Mouse (Mus musculus) heart, embryonic 15.5 days (tissue): ENCODE results near the gene Oaf. TPM values are rescaled to one million over a fixed set of nuclear protein-coding genes. Genes with fewer than 3 reads are reported as not detected.
A peak's percentile ranks its signal among the peaks of the same experiment; 100 is the strongest.

Experiments
- ATAC-seq: fragments of 200-750 bp; cut with Nextera tagmentation; replicated peaks from 2 replicates; pipeline ENCODE4 v1.8.0; 2017; ENCODE audit warnings: low read depth, moderate TSS enrichment; ENCODE audit not compliant: insufficient number of reproducible peaks, insufficient read depth, low FRiP score
- H3K27ac ChIP-seq: fragments of 300-500 bp; sonication (generic); 2 replicates; pipeline ENCODE4 v1.5.1; 2015; ENCODE audit warnings: mild to moderate bottlenecking, inconsistent platforms
- H3K27me3 ChIP-seq: fragments of 300-500 bp; sonication (generic); 2 replicates; pipeline ENCODE4 v1.6.1; 2015; ENCODE audit warnings: inconsistent platforms
- H3K36me3 ChIP-seq: fragments of 300-500 bp; sonication (generic); 2 replicates; pipeline ENCODE4 v1.6.1; 2015; ENCODE audit warnings: mild to moderate bottlenecking, inconsistent platforms
- H3K4me1 ChIP-seq: fragments of 300-500 bp; sonication (generic); replicated peaks from 2 replicates; pipeline ENCODE4 v1.6.1; 2015; ENCODE audit warnings: inconsistent platforms
- H3K4me2 ChIP-seq: fragments of 300-500 bp; sonication (generic); 2 replicates; pipeline ENCODE4 v1.6.1; 2015; ENCODE audit warnings: inconsistent platforms, mild to moderate bottlenecking, moderate library complexity
- H3K4me3 ChIP-seq: fragments of 300-500 bp; sonication (generic); 2 replicates; pipeline ENCODE4 v1.5.1; 2015; ENCODE audit warnings: mild to moderate bottlenecking, inconsistent platforms
- H3K9ac ChIP-seq: fragments of 300-500 bp; sonication (generic); 2 replicates; pipeline ENCODE4 v1.6.1; 2015; ENCODE audit warnings: mild to moderate bottlenecking, inconsistent platforms
- H3K9me3 ChIP-seq: fragments of 300-500 bp; sonication (generic); replicated peaks from 2 replicates; pipeline ENCODE4 v1.6.1; 2016; ENCODE audit warnings: inconsistent platforms
- whole genome bisulfite sequencing: fragments of 180-500 bp; shearing (Covaris S2); methylation state at CpG from one replicate; pipeline ENCODE4 v1.1.7; 2015; ENCODE audit warnings: mixed read lengths; 5-methylcytosine and 5-hydroxymethylcytosine counted together
- polyA plus RNA-seq: library from polyadenylated mRNA; unstranded; fragments of >200 nt; fragmentation: Nextera tagmentation; extraction: Ambion mirVana; gene quantifications from 2 replicates; pipeline ENCODE4 v1.2.1, GENCODE M21; 2015

The Oaf gene
- polyA plus RNA-seq, 1 experiment from 2014 or later, result 22.8 TPM

DNA sequence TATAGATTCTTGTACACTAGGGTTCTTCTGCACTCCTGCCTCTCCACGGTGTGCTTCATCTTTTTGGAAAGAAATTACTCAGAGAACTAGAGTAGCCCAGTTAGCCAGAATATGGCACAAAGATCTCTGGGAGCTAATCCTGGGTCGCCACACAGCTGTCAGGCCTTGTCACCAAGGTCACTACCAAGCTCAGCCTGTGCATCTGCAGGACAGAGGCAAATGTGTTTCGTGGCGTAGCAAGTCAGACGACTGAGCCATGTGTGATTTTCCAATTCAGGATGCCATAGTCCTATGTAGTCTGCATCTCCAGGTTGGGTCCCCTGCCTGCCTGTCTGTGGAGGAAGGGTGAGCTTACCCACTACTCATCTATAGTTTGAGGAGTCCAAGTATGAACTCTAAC lies 6.7 kb downstream of the Oaf start:
- no peak for ATAC-seq
- no peaks in the 10 kb centered on the region for H3K27me3 ChIP-seq
- peaks cover 70% of the 10 kb centered on the region for H3K4me1 ChIP-seq
- no peak overlapping the region for H3K4me2 ChIP-seq
- no peak overlapping the region for H3K9ac ChIP-seq
- no peaks in the 10 kb centered on the region for H3K36me3 ChIP-seq
- no peak overlapping the region for H3K4me3 ChIP-seq
- H3K27ac ChIP-seq, result no peak overlapping the region
- no peaks in the 10 kb centered on the region for H3K9me3 ChIP-seq
- 64% methylated on average over 5 of the region's 5 CpGs for WGBS

DNA sequence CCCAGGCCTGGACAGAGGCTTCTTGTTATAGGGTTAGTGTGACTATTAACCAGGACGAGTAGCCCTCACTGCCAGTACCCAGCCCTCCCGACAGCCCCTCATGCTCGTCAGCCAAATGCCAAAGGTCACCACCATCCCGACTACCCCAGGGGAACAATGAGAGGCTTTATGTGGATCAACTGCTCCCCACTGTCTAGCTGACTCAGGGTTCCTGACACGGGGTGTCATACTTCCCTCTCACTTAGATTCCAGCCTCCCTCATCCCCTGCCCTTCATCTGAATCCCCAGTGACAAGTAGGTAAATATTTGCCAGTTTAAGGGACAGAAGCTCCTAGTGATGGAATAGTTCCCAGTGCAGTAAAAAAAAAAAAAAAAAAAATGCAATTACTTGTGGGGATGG lies 7.4 kb downstream of the Oaf start:
- Histone ChIP-seq H3K4me2 (no peak overlapping the region), H3K27ac (peak overlapping the region; percentile 68), H3K4me3 (no peak overlapping the region), H3K9me3 (no peaks in the 10 kb centered on the region), H3K4me1 (peaks cover 63% of the 10 kb centered on the region), H3K9ac (no peak overlapping the region), H3K36me3 (no peaks in the 10 kb centered on the region), H3K27me3 (no peaks in the 10 kb centered on the region)
- 25% methylated on average over 5 of the region's 5 CpGs for WGBS
- ATAC-seq, result no peak

DNA sequence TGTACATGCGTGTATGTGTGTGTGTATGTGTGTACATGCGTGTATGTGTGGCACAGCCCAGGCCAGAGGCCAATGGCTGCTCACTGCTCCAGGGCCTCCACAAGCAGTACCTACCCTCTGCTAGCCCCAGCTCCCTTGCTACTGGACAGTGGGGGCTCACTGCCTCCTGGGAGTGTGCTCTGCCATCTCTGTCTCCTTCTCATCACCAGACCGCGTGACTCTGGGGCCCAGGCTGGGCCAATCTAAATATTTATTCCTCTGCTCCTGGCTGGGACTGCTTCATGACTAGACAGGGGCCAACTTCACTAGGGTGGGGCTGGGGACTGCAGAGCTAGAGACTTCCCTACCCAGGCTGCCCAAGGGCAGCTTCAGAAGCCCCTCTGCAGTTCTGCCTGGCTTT lies 7.9 kb downstream of the Oaf start:
- H3K9me3 ChIP-seq, result no peaks in the 10 kb centered on the region
- no peak overlapping the region for H3K9ac ChIP-seq
- peak overlapping the region; percentile 68 for H3K27ac ChIP-seq
- no peak overlapping the region for H3K4me3 ChIP-seq
- WGBS, result 42% methylated on average over 4 of the region's 4 CpGs
- H3K4me2 ChIP-seq, result no peak overlapping the region; the same call in 1 of the 2 replicates
- no peaks in the 10 kb centered on the region for H3K27me3 ChIP-seq
- peaks cover 59% of the 10 kb centered on the region for H3K4me1 ChIP-seq
- peak; percentile 56 for ATAC-seq
- H3K36me3 ChIP-seq, result no peaks in the 10 kb centered on the region

DNA sequence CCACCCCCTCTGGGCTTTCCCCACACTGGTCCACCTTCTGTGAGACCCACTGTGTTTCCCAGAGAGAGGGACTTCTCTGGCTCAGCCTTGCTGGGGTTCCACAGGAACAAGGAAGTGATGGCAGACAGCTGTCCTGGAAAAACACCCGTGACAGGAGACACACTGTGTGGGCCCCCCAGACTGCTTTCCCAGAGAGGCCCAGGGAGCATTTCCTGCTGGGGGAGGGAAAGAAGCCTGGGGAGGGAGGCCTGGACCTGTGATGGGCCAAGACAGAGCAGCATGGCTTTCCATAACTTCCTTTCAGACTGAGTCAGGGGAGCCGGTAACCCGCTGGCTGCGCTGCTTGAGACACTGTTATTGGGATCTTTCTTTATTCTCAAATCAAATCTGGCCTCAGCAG lies 8.8 kb downstream of the Oaf start:
- Histone ChIP-seq H3K9ac (no peak overlapping the region), H3K4me3 (no peak overlapping the region), H3K9me3 (no peaks in the 10 kb centered on the region), H3K27ac (peak overlapping the region; percentile 68), H3K4me1 (peaks cover 63% of the 10 kb centered on the region), H3K27me3 (no peaks in the 10 kb centered on the region), H3K36me3 (no peaks in the 10 kb centered on the region), H3K4me2 (no peak overlapping the region)
- WGBS, result 51% methylated on average over 4 of the region's 4 CpGs
- 0 out of 2 replicates have a peak, but pooled peaks have one; percentile 50 for ATAC-seq

DNA sequence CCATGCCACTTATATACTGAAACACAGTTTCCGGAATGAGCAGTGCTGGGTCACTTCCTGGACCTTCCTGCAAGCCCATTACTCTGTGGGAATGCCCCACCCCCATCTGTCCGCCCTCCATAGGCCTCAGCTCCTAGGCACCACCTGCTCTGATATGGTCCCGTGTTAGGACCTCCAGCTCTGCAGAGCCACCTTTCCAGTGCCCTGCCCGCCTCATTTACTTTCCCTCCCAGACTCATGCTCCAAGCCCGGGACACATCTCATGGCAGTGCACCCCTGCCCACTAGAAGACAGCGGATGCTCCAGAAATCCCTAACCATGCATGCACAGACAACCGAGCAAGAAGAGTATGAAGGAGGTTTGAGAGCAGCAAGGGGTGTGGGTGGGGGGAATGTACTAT lies 9.7 kb downstream of the Oaf start:
- peaks cover 65% of the 10 kb centered on the region for H3K4me1 ChIP-seq
- no peak overlapping the region for H3K27ac ChIP-seq
- ATAC-seq, result no peak
- H3K4me3 ChIP-seq, result no peak overlapping the region
- H3K9ac ChIP-seq, result no peak overlapping the region
- no peaks in the 10 kb centered on the region for H3K27me3 ChIP-seq
- WGBS, result 86% methylated on average over 7 of the region's 7 CpGs
- no peaks in the 10 kb centered on the region for H3K36me3 ChIP-seq
- no peaks in the 10 kb centered on the region for H3K9me3 ChIP-seq
- H3K4me2 ChIP-seq, result no peak overlapping the region

DNA sequence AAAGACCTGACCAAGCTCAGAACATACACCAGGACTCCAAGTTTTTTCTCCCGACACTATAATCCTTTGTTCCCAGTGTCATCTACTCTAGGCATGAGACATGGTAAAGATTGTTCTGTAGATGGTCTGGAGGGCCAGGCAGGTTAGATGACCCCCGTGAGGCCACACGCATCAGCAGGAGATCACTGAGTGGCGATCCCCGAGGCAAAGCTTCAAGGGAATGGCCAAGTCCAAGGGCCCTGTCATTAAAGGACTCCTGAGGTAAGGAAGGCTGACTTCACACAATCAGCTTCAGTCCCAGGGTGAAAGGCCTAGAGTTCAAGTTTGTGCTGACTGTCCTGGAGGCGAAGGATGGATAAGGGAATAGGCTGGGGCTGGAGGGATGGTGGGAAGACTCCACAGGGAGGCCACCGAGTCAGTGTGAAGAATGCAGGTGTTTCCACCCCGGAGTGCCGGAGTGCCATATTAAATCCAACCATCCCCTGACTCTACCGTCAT lies 10.3 kb downstream of the Oaf start:
- no peaks in the 10 kb centered on the region for H3K27me3 ChIP-seq
- no peak for ATAC-seq
- WGBS, result 87% methylated on average over 10 of the region's 10 CpGs
- no peak overlapping the region for H3K4me3 ChIP-seq
- H3K27ac ChIP-seq, result no peak overlapping the region
- no peak overlapping the region for H3K9ac ChIP-seq
- peaks cover 63% of the 10 kb centered on the region for H3K4me1 ChIP-seq
- H3K36me3 ChIP-seq, result no peaks in the 10 kb centered on the region
- no peak overlapping the region for H3K4me2 ChIP-seq
- no peaks in the 10 kb centered on the region for H3K9me3 ChIP-seq

DNA sequence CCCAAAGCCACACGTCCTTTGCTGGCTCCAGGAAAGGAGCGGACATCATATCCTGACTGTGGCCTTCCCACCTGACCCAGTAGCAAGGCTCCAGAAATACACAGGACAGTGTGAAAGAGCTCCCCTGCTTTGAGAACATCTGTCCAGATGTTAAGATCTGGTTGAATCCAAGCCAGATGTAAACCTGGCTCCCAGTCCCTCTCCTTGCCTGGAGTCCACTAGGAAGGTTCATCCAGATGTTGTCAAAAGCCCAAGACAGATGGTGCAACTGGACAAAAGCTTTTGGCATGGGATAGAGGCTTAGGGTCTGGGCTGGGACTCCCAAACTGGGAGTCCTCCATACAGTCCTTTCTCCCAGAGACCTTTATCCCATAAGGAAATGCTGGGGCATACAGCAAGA lies 11.0 kb downstream of the Oaf start:
- ATAC-seq, result no peak
- no peaks in the 10 kb centered on the region for H3K36me3 ChIP-seq
- no peaks in the 10 kb centered on the region for H3K27me3 ChIP-seq
- H3K4me3 ChIP-seq, result no peak overlapping the region
- H3K4me2 ChIP-seq, result no peak overlapping the region
- 85% methylated on average over 2 of the region's 2 CpGs for WGBS
- H3K4me1 ChIP-seq, result peaks cover 56% of the 10 kb centered on the region
- no peak overlapping the region for H3K9ac ChIP-seq
- H3K27ac ChIP-seq, result no peak overlapping the region
- no peaks in the 10 kb centered on the region for H3K9me3 ChIP-seq

DNA sequence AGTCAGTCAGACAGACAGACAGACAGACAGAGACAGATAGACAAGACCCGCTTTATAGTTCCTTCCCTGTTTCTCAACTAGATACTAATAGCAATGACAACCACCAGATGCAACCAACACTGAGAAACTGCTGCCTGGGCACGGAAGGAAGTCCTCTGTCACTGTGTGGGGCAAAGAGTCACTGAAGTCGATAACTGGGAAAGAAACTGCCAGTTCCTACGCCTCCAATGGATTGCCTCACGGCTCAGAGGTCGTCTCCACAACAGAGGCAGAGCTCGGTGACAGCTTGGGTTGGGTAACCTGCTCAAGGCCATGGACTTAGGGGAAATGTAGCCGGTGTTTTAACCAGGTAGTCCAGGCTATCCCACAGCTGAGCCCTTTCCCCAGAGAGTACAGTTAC lies 12.1 kb downstream of the Oaf start:
- H3K27me3 ChIP-seq, result no peaks in the 10 kb centered on the region
- no peak overlapping the region for H3K27ac ChIP-seq
- no peaks in the 10 kb centered on the region for H3K9me3 ChIP-seq
- no peak for ATAC-seq
- H3K4me2 ChIP-seq, result no peak overlapping the region
- peaks cover 46% of the 10 kb centered on the region for H3K4me1 ChIP-seq
- no peak overlapping the region for H3K4me3 ChIP-seq
- H3K36me3 ChIP-seq, result no peaks in the 10 kb centered on the region
- WGBS, result 77% methylated on average over 8 of the region's 8 CpGs
- H3K9ac ChIP-seq, result no peak overlapping the region

DNA sequence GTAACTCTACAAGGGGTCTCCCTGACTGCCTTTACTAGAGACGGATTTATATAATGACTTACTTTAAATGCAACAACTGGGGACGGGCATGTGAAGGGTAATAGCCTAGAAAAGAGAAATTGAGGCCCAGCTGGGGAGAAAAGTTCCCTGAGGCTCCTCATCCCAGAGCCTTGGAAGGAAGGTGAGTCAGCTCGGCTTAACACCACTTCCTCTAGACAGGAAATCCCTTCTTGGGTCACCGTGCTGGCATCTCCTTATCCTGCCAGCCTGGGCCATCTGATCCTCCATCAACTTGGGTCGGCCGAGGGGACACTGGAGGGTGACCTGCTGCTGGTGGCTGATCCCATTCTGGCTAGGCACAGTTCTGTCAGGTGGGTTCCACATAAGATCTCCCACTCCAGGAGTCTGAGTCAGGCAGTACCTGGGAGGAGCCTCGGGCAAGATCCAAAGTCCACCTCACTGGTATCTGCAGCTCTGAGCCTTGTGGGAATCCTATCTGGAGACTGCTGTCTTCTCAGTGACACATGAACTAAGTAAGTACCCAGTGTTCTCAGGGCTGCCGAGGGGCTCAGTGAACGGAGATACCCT lies 13.0 kb downstream of the Oaf start:
- Histone ChIP-seq H3K4me2 (no peak overlapping the region), H3K4me1 (peaks cover 36% of the 10 kb centered on the region), H3K4me3 (no peak overlapping the region), H3K9ac (no peak overlapping the region), H3K27ac (no peak overlapping the region), H3K36me3 (no peaks in the 10 kb centered on the region), H3K27me3 (no peaks in the 10 kb centered on the region), H3K9me3 (no peaks in the 10 kb centered on the region)
- 66% methylated on average over 9 of the region's 9 CpGs for WGBS
- ATAC-seq, result no peak

DNA sequence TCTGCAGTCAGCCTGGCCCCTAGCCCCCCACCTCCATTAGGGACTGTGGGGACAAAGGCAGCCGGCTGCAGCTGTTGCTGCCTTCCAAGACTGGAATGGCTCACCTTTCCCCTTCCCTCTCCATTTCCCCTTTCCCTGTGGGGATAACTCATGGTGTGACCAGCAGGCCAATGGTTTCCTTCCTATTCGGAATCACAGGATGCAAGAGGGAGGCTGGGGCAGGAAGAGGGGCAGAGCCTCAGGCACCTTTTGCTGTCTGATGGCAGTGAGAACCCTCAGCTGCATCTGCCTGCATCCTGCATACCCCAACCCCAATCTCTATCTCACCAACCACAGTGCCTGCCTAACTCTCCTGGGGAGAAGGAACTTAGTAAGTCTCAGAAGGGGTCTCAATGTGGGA lies 14.2 kb downstream of the Oaf start:
- no peak overlapping the region for H3K4me2 ChIP-seq
- H3K27me3 ChIP-seq, result no peaks in the 10 kb centered on the region
- 44% methylated on average over 2 of the region's 2 CpGs for WGBS
- H3K9me3 ChIP-seq, result no peaks in the 10 kb centered on the region
- H3K9ac ChIP-seq, result no peak overlapping the region
- H3K27ac ChIP-seq, result peak overlapping the region; percentile 57
- no peak overlapping the region for H3K4me3 ChIP-seq
- peaks cover 24% of the 10 kb centered on the region for H3K4me1 ChIP-seq
- 0 out of 2 replicates have a peak, but pooled peaks have one; percentile 20 for ATAC-seq
- H3K36me3 ChIP-seq, result peaks cover 3% of the 10 kb centered on the region; the same call in 1 of the 2 replicates

DNA sequence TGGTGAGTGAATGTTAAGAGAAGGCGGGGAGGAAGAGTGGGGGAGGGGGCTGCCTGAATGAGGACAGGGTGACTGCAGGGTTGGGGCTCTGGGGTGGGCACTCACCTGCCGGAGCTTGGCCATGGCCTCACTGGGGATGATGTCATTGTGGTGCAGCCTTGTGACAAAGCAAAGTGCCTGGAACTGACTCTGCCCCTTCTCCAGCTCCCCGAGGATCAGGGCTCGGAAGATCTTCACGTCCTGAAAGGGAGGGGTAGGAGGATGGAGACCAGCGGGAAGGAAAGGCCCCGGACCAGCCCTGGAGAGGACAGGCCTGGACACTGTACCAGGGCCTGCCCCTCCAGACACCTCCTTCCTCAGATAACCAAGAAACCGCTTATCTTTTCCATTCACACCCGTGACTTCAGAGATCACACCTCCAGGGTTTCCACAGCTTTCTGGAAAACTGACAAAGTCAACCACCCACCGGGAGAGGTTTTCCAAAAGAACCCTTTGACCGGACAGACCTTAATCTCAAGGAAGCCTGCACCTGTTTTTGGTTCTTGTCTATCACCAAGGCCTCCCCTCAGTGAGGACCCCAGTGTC lies 14.8 kb downstream of the Oaf start:
- Histone ChIP-seq H3K4me3 (no peak overlapping the region), H3K36me3 (peaks cover 3% of the 10 kb centered on the region; the same call in 1 of the 2 replicates), H3K4me1 (peaks cover 18% of the 10 kb centered on the region), H3K9me3 (no peaks in the 10 kb centered on the region), H3K4me2 (0 out of 2 replicates have a peak overlapping the region, but pooled peaks have one; percentile 12), H3K27ac (peak overlapping the region; percentile 57), H3K9ac (no peak overlapping the region), H3K27me3 (no peaks in the 10 kb centered on the region)
- 39% methylated on average over 11 of the region's 11 CpGs for WGBS
- peak; percentile 44 for ATAC-seq

DNA sequence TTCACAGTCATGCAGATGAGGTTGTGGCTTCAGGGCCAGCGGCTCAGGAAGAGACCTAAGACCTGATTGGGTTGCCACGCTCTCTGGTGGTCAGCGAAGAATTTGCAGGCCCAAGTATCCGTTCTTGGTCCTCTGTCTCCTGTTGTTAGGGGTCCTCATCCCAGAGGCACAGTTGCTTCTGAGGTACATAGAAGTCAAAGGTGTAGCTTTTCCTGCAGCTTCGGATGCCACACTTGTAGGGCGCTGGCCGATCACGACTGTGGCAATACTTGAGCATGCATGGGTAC lies 17.3 kb downstream of the Oaf start:
- WGBS, result 52% methylated on average over 8 of the region's 8 CpGs
- H3K27ac ChIP-seq, result no peak overlapping the region
- peaks cover 17% of the 10 kb centered on the region for H3K4me1 ChIP-seq
- H3K9ac ChIP-seq, result no peak overlapping the region
- peaks cover 3% of the 10 kb centered on the region; the same call in 1 of the 2 replicates for H3K36me3 ChIP-seq
- ATAC-seq, result no peak
- H3K4me3 ChIP-seq, result no peak overlapping the region
- H3K27me3 ChIP-seq, result no peaks in the 10 kb centered on the region
- H3K9me3 ChIP-seq, result no peaks in the 10 kb centered on the region
- no peak overlapping the region for H3K4me2 ChIP-seq
